9 mouse cellular contexts compared by ENCODE assay signal in genomic region chr11:34212853-34213252, GRCm38 (mm10). TPM values are rescaled to one million over a fixed set of nuclear protein-coding genes. Genes with fewer than 3 reads are reported as not detected.
DNase-seq lines count a peak whose midpoint lies in the region; ATAC-seq and TF ChIP-seq lines count a peak whose summit lies in the region.
"Had no signal": no experiment of that assay in that cellular context is flagged by ENCODE, and none has a peak within 500 bp of the region (broad histone marks: within the 10 kb centered on the region; RNA-seq: fewer than 3 reads in every experiment).

No protein-coding gene starts in this region.

- 19% methylated on average over 5 of the region's 5 CpGs for WGBS in forebrain, embryonic 14.5 days
- 24% methylated on average over 5 of the region's 5 CpGs for WGBS in kidney, embryonic 14.5 days
- 15% methylated on average over 5 of the region's 5 CpGs for WGBS in liver, embryonic 14.5 days (ENCODE audit: insufficient replicate concordance)

- TF ChIP-seq EP300 in liver, embryonic 14.5 days (IDR thresholded peaks at IDR 0.05; ENCODE audit: low read depth): no peak

- peak; percentile 46; the same call in 1 of the 2 replicates for ATAC-seq in forebrain, embryonic 14.5 days
- ATAC-seq in kidney, embryonic 14.5 days (ENCODE audit: low FRiP score, low TSS enrichment): 0 out of 2 replicates have a peak, but pooled peaks have one; percentile 46
- no peak for ATAC-seq in liver, embryonic 14.5 days (ENCODE audit: insufficient read depth)
- ATAC-seq in activated CD4-positive, CD25-positive, alpha-beta regulatory T cell, adult 4 months: no peak

- H3K4me2 ChIP-seq in forebrain, embryonic 14.5 days (ENCODE audit: low read length): no peak overlapping the region
- no peak overlapping the region for H3K4me2 ChIP-seq in kidney, embryonic 14.5 days (replicated peaks; ENCODE audit: low read depth, low read length)
- no peak overlapping the region for H3K4me2 ChIP-seq in liver, embryonic 14.5 days (ENCODE audit: low read depth)
- H3K4me2 ChIP-seq: heart, embryonic 13.5 days had no signal

- no peak overlapping the region for H3K27ac ChIP-seq in forebrain, embryonic 14.5 days (ENCODE audit: low read depth, low read length)
- H3K27ac ChIP-seq in kidney, embryonic 14.5 days (ENCODE audit: low read depth, low read length): no peak overlapping the region
- H3K27ac ChIP-seq in liver, embryonic 14.5 days: no peak overlapping the region
- H3K27ac ChIP-seq: heart, embryonic 13.5 days had no signal

- H3K9me3 ChIP-seq in E14TG2a.4 (ENCODE audit: low read length): no peaks in the 10 kb centered on the region
- H3K9me3 ChIP-seq in forebrain, embryonic 14.5 days (replicated peaks; ENCODE audit: control insufficient read depth, low read length): no peaks in the 10 kb centered on the region
- no peaks in the 10 kb centered on the region for H3K9me3 ChIP-seq in kidney, embryonic 14.5 days (ENCODE audit: control insufficient read depth, low read length)
- H3K9me3 ChIP-seq in liver, embryonic 14.5 days (ENCODE audit: control insufficient read depth, low read length): no peaks in the 10 kb centered on the region
- H3K9me3 ChIP-seq: heart, embryonic 13.5 days had no signal

- DNase-seq in 416B (ENCODE audit: low read depth): peak; percentile 77
- peak; percentile 53 for DNase-seq in c-Kit-positive CD71-positive TER-119-negative erythroid progenitor cells, embryonic 14.5 days (ENCODE audit: low read depth)
- DNase-seq in forebrain, embryonic 14.5 days (ENCODE audit: low spot score): peak; percentile 84
- DNase-seq in liver, embryonic 14.5 days (ENCODE audit: low read depth in 3 of 3, low spot score in 3 of 3): peak; percentile 6 to 22 (median 20)
- peak; percentile 13 for DNase-seq in retina, adult 2 months (ENCODE audit: low read depth, low spot score)

- TF ChIP-seq CTCF in E14TG2a.4 (conservative IDR thresholded peaks at IDR 0.05; ENCODE audit: low read length): peak; percentile 59
- peak; percentile 52; the same call in 1 of the 2 replicates for TF ChIP-seq CTCF in liver, embryonic 14.5 days (IDR thresholded peaks at IDR 0.05; ENCODE audit: low read depth)

- no peak overlapping the region for H3K9ac ChIP-seq in forebrain, embryonic 14.5 days (ENCODE audit: low read length)
- no peak overlapping the region for H3K9ac ChIP-seq in kidney, embryonic 14.5 days (ENCODE audit: low read depth, low read length)
- no peak overlapping the region for H3K9ac ChIP-seq in liver, embryonic 14.5 days (replicated peaks)
- H3K9ac ChIP-seq: heart, embryonic 13.5 days had no signal

- peaks cover 6% of the 10 kb centered on the region; the same call in 1 of the 2 replicates for H3K27me3 ChIP-seq in E14TG2a.4 (ENCODE audit: insufficient read depth, low read length)
- H3K27me3 ChIP-seq in forebrain, embryonic 14.5 days (replicated peaks; ENCODE audit: control insufficient read depth, insufficient read depth, low read length): no peaks in the 10 kb centered on the region
- H3K27me3 ChIP-seq in kidney, embryonic 14.5 days (ENCODE audit: control insufficient read depth, insufficient read depth, low read length): no peaks in the 10 kb centered on the region
- no peaks in the 10 kb centered on the region for H3K27me3 ChIP-seq in liver, embryonic 14.5 days (ENCODE audit: control insufficient read depth, insufficient read depth, low read length)
- H3K27me3 ChIP-seq: heart, embryonic 13.5 days had no signal

- no peaks in the 10 kb centered on the region for H3K4me1 ChIP-seq in E14TG2a.4 (replicated peaks; ENCODE audit: low read depth, low read length)
- no peaks in the 10 kb centered on the region for H3K4me1 ChIP-seq in forebrain, embryonic 14.5 days (ENCODE audit: control insufficient read depth, insufficient read depth, low read length)
- H3K4me1 ChIP-seq in kidney, embryonic 14.5 days (ENCODE audit: control insufficient read depth, insufficient read depth, low read length): no peaks in the 10 kb centered on the region
- H3K4me1 ChIP-seq in liver, embryonic 14.5 days (replicated peaks; ENCODE audit: control insufficient read depth in 2 of 2, insufficient read depth in 2 of 2, low read length in 1 of 2): no peaks in the 10 kb centered on the region
- H3K4me1 ChIP-seq: heart, embryonic 13.5 days had no signal

- H3K36me3 ChIP-seq in E14TG2a.4 (ENCODE audit: insufficient read depth, low read length): no peaks in the 10 kb centered on the region
- H3K36me3 ChIP-seq in forebrain, embryonic 14.5 days (ENCODE audit: control insufficient read depth, insufficient read depth, low read length): no peaks in the 10 kb centered on the region
- no peaks in the 10 kb centered on the region for H3K36me3 ChIP-seq in kidney, embryonic 14.5 days (ENCODE audit: control insufficient read depth, insufficient read depth, low read length)
- H3K36me3 ChIP-seq in liver, embryonic 14.5 days (replicated peaks; ENCODE audit: control insufficient read depth, insufficient read depth, low read depth): no peaks in the 10 kb centered on the region
- H3K36me3 ChIP-seq: heart, embryonic 13.5 days had no signal

- H3K4me3 ChIP-seq in E14TG2a.4 (replicated peaks; ENCODE audit: low read length): no peak overlapping the region
- no peak overlapping the region for H3K4me3 ChIP-seq in forebrain, embryonic 14.5 days (ENCODE audit: low read depth, low read length)
- H3K4me3 ChIP-seq in kidney, embryonic 14.5 days (ENCODE audit: low read length): no peak overlapping the region
- no peak overlapping the region for H3K4me3 ChIP-seq in liver, embryonic 14.5 days (ENCODE audit: insufficient read depth in 1 of 2, low read depth in 2 of 2, low read length in 2 of 2)
- H3K4me3 ChIP-seq: heart, embryonic 13.5 days had no signal

RNA-seq across cellular contexts. Expression of gene Foxi1, which starts 5.0 kb away (rescaled TPM):
- polyA plus RNA-seq in forebrain, embryonic 14.5 days (2014; fragmentation: Nextera tagmentation; extraction: Ambion mirVana): not detected in 2 replicates
- 5.1 and 9.3 TPM in 2 replicates for polyA plus RNA-seq in kidney, embryonic 14.5 days (2014; fragmentation: Nextera tagmentation; extraction: Ambion mirVana)
- not detected in 2 replicates for polyA plus RNA-seq in liver, embryonic 14.5 days (2012; rRNA removed)
- not detected in 2 replicates for polyA plus RNA-seq in liver, embryonic 14.5 days (2014; fragmentation: Nextera tagmentation; extraction: Ambion mirVana)
- polyA plus RNA-seq in activated CD4-positive, CD25-positive, alpha-beta regulatory T cell, adult 4 months (2017; shearing (Covaris generic)): not detected
- polyA plus RNA-seq: heart, embryonic 13.5 days had no signal

Comparison
In these comparisons a context has a peak if more than half of its experiments do, and no peak if none do; other contexts are left out.
1. DNase-seq: peak in every context shown above with its lines; median percentile 84 in forebrain, embryonic 14.5 days; 77 in 416B; 53 in c-Kit-positive CD71-positive TER-119-negative erythroid progenitor cells, embryonic 14.5 days; 20 in liver, embryonic 14.5 days; 13 in retina, adult 2 months.
2. ATAC-seq: peak in forebrain, embryonic 14.5 days (single experiment) and kidney, embryonic 14.5 days (single experiment); none in liver, embryonic 14.5 days (single experiment) and activated CD4-positive, CD25-positive, alpha-beta regulatory T cell, adult 4 months (single experiment).